Mouse (Mus musculus): Measurements from ENCODE around the gene Ets2.
"Not testable (repeated sequence)": the region's sequence is repeated elsewhere in the genome, so short reads cannot be mapped to it uniquely, and the experiment has no call there.

The Ets2 gene

DNA sequence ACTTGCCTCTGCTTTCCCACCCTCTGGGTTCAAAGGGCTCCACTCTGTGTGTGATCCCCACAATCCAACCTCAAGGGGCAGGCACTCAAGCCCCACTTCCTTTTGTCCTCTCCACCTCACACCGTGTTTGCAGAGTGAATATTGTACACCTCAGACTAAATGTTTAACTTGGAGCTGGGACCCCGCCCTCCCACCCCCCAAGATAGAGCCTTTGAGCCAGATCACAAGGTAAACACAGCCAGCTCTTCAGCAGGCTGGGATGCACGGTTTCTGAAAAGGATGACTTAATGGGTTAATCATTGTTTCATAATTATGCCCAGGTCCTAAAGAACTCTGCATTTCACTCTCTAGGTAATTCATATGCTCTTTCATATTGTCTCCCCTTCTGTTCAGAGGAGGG is 2.2 kb upstream of the Ets2 start:
- DNase-seq (ENCODE audit: extremely low spot score), result no peak

DNA sequence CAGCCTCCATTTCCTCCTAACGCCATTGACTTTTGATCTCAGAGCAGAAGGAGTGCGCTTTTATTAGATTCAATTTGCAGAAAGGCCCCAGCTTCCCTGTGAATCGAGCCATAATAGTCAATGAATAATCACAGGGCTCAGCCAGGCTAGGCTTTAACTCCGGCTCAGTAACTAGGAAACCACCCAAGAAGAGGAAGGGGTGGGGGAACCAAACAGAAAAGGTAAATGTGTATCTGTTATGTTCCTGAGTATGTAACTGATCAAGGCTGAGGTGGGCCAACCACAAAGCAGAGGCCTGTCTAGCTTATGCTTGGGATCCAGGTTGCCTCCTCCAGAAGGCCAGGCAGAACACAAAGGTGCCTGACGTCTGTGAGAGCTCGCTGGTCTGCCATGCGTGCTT is 1.7 kb upstream of the Ets2 start:
- DNase-seq (ENCODE audit: extremely low spot score), result no peak

DNA sequence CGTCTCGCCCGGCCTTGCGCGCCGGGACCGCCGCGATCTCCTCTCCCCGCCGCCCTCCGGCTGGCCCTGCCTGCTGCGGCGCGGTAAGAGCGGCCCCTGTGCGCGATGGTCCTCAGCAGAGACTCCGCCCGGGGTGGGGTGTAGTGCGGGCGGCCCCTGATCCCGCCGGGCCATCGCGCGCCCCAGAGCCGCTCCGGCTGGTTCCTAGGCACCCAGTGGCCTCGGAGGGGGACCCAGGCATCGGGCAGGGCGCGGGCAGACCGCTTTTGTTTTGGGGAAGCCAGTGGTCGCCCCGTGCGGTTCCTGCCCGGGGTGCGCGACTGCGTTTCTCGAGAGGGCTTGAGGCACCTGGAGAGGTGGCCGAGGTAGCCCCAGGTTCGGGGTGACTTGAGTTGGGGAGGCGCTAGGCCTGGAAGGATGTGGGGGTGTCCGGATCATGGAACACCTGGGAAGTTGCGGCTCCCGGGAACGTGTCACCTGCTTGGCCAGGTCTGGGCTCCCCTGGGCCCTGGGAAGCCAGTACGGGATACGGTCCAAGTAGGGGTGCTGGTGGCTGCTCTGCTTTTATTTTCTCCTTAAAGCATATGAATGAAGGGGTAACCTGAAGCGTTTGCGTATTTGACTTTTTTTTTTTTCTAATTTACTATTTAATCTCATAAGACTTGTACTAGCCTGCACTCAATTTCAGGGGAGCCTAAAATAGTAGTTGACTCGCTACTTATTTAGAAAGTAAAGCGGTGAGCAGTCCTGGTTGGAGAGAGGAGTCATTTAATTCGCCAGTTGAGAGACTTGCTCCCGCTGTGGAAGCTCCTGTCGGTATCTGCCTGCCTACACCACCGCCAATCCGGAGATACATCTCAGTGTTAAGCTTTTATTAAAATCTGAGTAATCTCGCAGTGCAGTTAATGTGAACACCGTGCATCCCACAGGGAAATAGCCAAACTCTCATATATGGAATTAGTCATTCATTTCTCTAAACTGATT is 979 bp downstream of the Ets2 start:
- DNase-seq (ENCODE audit: extremely low spot score), result no peak

DNA sequence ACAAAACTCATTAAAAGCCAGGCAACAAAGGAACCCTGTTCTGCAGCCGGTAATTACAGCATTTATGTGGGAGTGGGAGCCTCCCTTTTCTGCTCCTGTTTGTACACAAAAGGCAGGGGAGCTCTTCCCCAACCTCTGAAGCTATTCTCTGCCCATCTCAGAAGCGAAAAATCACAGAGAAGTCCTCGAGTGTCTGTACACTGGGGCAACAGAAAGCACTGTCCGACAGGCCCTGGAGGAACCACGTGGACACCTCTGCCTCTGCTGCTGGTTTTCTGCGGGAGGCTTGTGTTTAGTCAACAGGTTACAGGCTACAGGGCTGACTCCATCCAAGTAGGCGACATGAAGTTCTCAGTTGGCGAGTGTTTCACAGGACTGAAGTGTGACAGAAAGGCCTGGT is 2.1 kb downstream of the Ets2 start:
- DNase-seq (ENCODE audit: extremely low spot score), result no peak

DNA sequence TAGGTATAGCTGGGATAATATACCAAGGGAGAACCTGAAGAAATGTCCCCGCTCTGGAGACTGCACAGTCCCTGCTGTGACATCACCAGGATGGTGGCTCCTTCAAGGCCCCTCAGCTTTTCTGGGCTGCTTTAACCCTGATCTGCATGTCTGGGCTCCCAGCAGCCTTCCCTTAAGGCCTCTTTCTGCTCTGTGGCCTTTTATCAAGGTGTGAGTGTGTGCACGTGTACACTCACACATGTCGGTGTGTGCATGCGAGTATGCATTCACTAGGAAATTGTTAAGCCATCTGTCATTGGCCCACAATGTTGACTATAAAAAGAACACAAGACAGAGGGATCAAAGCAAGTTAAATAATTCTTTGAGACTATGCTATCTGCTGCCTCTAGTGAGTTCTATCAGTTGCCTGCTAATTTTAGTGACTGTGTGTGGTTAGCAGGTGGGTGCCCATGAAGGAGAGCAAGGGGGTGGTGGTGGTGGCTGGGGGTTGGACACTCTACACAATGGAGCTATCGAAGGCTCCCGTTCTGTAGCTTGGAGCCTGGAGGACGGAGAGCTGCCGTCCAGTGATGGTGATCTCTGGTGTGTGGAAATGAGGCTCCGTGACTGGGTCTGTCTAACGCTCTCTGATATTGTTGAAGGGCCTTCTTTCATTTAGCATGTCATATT is 2.9 kb downstream of the Ets2 start:
- DNase-seq (ENCODE audit: extremely low spot score), result no peak

DNA sequence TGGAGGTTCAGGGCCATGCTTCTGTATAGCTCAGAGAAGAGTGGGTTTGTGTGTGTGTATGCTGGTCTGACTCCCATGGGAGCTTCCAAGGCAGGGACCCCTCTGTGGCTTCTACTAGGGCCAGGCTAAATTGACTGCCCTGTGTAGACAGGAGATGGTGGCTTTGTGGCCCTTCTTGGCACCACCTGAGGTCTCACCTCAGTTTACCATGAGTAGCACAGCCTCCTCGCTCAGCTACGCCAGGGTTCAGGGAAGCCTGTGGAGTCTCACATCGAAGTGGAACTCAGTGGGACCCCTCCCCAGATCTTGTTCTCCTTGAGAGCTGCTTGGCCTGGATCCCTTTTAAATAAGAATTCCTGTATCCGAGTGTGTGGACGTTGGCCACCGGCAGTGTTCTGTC is 3.9 kb downstream of the Ets2 start:
- no peak for DNase-seq (ENCODE audit: extremely low spot score)

DNA sequence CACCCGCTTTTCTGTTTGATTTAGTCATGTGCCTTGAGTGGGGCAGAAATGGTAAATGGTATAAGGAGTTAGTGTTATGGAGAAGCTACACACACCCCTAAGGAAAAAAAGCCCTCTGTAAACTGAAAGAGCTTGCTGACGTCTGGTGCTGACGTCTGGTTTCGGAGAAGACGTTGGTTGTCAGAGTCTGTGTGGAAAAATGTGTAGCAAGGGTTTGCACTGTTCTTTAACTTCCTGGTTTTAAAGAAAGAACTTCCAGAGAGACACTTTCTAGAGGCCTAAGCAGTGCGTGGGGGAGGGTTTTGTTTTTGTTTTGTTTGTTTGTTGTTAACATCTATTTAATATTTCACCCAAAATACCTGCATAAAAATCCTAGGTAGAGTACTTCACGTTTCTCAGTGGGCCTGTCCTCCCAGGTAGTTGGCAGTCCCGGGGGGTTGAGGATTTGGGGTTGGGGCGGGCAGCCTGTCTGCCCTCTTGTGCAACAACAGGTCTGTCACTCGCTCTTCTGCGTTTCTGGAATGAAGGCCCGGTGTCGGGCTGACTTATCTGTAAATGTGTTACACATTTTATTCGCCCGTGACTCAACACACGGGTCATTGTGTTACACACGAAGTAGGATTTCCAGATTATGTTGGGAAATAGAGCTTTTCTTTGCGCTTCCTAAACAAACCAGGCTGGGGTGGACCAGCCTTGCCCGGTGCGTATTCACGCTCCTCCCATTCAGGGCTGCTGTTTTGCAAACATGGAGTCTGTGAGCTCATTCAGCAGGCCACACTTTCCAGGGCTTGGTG is 6.5 kb downstream of the Ets2 start:
- no peak for DNase-seq (ENCODE audit: extremely low spot score)

DNA sequence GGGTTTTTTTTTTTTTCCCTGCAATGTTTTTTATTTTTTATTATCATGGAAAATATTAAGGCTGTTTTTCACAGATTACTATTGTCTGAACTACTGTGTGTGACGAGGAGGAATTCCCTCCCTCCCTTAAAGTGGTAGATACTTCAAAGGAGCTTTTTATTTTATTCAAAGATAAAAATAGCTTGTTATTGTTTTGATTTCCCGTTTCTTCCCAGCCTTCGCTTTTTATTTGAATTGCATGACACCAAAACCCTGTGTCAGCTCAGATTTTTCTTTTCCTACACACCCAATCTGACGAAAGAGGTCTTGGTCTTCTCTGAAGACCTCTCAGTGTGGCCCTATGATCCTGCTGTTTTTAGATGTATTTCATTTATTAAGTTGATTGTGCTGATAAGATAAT is 7.3 kb downstream of the Ets2 start:
- no peak for DNase-seq (ENCODE audit: extremely low spot score)

DNA sequence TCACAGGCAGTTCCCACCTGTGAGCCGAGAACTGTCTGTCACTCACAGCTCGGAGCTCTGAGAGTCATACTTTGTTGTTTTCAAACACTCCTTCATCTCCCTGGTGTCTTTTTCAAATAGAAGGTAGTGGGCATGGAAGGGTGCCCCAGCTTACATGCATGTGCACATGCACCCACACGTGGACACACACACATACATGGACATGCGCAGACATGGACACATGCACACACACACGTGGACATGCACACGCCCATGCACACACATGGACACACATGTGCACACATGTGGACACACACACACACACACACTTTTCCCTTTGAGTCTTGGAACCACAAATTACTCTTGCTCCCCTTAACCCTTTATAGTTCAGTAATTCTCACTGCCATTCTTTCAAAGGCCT is 8.3 kb downstream of the Ets2 start:
- no peak for DNase-seq (ENCODE audit: extremely low spot score)

DNA sequence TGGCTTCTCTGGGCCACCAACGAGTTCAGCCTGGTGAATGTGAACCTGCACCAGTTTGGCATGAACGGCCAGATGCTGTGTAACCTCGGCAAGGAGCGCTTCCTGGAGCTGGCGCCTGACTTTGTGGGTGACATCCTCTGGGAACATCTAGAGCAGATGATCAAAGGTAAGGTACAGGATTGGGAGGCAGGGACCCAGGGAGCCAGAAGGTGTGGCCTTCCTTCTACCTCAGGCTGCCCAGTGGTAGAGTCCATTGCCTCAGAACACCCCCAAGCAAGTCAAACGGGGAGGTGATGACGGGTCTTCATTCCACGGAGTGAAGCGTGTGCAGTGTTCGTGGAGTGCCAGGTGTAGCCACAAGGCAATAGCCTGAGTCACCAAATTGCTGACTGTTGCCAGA is 10.2 kb downstream of the Ets2 start:
- DNase-seq (ENCODE audit: extremely low spot score), result no peak

DNA sequence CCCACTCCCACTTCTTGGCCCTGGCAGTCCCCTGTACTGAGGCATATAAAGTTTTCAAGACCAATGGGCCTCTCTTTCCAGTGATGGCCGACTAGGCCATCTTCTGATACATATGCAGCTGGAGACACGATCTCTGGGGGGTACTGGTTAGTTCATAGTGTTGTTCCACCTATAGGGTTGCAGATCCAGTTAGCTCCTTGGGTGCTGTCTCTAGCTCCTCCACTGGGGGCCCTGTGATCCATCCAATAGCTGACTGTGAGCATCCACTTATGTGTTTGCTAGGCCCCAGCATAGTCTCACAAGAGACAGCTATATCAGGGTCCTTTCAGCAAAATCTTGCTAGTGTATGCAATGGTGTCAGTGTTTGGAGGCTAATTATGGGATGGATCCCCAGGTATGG is 11.2 kb downstream of the Ets2 start:
- DNase-seq (ENCODE audit: extremely low spot score), result not testable (repeated sequence)

DNA sequence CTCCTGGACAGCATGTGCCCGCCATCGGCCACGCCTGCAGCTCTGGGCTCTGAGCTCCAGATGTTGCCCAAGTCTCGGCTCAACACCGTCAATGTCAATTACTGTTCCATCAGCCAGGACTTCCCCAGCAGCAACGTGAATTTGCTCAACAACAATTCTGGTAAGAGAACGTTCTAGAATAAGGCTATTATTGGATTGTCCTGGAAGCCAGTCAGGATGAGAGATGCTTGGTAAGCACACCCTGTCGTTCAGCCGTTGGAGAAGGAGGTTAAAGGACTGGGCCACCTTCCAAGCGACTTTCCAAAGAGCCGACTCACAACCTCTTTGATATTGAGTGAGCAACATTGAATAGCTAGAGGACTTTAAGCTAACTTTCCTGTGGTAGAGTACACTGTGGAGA is 13.2 kb downstream of the Ets2 start:
- no peak for DNase-seq (ENCODE audit: extremely low spot score)

DNA sequence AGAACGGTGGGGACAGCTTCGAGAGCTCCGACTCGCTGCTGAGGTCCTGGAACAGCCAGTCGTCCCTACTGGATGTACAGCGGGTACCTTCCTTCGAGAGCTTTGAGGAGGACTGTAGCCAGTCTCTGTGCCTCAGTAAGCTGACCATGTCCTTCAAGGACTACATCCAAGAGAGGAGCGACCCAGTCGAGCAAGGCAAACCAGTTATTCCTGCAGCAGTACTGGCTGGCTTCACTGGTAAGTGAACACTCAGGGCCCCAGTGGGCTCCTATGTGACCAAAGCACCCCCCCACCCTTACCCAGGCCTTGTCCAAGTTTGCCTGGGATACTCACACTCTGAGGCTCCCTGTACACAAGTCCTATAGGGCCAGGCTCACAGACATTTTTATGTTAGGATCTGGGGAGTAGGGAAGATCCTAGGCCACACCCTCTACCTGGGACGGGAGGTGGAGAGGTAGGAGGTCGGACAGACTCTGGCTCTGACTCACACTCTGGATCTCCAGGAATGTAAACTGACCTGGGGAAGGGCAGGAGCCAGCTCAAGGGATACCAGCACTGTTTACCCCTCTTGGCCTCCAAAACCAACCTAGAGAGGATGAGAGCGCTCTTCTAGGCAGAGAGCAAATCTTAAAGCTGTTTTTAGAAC is 14.3 kb downstream of the Ets2 start:
- DNase-seq (ENCODE audit: extremely low spot score), result no peak

DNA sequence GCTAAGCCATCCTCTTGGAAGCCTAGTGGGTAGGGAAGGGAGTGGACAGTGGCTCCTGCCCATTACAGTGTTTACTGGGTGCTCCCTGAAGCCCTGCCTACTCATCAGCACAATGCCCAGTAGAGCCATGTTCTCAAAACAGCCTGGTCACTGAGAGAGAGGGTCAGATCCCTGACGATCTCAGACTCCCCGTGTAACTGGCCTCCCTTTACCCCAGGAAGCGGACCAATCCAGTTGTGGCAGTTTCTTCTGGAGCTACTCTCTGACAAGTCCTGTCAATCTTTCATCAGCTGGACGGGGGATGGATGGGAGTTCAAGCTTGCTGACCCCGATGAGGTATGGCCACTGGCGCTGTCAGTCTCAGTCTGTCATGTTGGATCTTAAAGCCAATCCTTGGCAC is 15.8 kb downstream of the Ets2 start:
- DNase-seq (ENCODE audit: extremely low spot score), result no peak

DNA sequence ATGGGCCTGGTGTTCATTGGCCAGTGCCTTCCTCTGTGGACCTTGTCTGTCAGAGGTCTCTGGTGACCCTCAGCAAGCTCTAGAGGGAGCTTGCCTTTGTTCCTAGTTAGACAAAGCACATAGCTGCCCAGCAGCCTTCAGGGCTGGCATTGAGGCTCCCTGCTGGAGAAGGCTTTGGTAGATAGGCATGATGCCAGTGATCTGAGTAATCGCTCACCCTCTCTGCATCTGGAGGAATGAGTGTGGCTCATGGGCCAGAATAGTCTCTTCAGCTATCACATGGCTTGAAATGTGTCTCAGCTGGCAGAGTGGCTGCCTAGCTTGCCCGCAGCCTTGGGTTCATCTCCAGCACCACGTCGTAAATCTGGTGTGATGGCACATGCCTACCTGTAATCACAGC is 16.2 kb downstream of the Ets2 start:
- no peak for DNase-seq (ENCODE audit: extremely low spot score)

DNA sequence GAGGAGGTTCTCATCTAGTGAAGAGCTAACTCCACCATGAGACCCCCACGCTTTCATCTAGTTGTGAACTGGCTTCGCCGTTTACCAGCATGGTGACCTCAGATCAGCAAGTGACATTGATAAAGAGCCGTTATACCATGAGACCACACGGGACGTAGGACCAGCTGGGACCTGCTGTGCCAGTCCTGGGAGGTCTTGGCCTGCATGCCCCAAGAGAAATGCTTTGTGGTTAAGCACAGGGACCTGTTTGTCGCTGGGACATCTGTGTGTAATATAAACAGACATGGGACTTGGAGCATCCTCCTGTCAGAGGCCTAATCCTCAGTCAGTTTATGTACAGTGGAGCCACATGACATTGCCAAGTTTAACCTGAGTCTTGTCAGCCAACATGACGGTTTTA is 18.7 kb downstream of the Ets2 start:
- no peak for DNase-seq (ENCODE audit: extremely low spot score)

DNA sequence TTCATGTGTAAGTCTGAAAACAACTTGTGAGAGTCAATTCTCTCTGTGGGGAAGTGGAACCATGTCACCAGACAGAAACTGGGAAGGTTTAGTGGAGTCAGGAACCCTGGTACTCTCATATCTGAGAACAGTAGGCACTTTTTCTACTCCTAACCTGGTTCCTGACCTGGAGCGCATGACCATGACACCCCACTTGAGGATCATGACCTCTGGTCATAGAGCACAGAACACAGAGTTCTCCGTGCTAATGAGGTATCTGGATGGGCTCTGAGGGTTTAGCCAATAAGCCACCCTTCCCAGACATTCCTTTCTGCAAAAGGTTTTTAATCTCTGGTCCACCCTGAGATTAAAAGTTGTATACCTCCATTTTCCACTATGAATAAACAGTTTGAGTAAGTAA is 22.4 kb downstream of the Ets2 start:
- no peak for DNase-seq (ENCODE audit: extremely low spot score)

DNA sequence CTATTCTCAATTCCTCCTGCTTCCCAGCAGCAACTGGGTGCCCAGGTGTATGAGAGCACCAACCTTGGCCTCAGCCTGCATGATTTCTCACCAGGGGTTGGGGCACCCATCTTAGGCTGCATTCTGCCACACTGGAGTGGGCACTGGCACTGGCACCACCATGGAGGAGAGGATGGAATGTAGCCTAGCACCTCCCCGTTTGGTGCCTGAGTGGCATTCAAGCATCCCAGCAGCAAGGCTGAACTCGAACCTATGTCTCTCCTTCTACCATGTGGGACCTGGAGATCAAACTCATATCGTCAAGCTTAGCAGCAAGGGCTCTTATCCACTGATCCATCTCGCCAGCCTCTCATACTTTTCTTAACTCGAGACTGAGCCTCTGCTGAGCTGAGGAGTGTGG is 22.9 kb downstream of the Ets2 start:
- DNase-seq (ENCODE audit: extremely low spot score), result no peak

DNA sequence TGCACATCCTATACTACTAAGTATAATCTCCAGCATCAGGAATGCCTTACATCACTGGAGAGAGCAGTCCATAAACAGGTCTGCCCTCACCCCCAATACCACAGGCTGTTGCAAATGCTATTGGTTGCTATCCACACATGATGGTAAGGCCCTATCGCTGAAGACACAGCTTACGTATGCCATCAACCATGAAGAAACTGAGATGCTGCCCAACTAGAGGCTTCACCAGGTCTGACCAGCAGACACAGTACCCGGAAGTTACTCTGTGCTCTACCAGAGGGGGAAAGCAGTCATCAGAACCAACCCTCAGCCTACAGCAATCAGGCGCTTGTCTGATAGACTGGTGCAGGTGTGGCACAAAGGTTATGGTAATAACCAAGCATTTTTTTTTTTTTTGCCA is 24.9 kb downstream of the Ets2 start:
- DNase-seq (ENCODE audit: extremely low spot score), result no peak

DNA sequence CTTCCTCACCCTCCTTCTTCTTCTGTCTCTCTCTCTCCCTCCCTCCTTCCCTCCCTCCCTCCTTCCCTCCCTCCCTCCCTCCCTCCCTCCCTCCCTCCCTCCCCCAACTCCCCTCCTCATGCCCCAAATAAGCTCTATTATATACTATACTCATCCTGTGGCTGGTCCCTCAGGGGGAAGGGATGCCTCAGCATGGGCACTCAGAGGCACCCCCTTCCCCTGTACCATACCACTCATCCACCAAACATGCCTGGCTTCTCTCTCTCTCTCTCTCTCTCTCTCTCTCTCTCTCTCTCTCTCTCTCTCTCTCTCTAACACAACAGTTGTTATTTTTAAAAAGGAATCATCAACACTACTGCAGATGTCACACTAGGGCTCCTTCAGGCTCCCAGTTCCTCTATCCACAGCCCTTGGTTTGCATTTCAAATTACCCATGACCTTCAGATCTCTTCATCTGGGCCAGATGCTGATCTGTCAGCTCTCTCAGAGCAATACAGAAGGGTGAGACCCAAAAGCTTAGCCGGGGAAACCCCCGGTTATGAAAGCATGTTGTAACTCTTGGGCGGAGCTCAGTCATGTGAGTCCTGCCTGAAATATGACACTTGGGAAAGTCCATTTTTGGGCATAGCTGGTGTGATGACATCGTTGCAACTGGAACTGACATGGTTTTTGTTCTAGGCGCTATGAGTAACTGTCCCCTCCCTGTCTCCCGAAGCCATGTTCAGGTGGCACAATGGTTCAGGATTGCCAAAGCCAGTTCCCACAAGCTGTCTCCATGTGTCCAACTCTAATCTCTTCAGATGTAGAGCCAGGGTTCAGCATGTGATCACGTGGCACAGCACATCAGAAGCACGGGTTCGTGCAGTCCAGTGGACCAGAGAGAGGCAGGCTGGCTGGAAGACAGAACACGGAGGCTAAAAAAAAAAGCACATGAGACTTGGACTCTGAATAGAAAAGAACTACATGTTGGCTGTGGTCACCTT is 26.9 kb downstream of the Ets2 start:
- no peak for DNase-seq (ENCODE audit: extremely low spot score)

DNA sequence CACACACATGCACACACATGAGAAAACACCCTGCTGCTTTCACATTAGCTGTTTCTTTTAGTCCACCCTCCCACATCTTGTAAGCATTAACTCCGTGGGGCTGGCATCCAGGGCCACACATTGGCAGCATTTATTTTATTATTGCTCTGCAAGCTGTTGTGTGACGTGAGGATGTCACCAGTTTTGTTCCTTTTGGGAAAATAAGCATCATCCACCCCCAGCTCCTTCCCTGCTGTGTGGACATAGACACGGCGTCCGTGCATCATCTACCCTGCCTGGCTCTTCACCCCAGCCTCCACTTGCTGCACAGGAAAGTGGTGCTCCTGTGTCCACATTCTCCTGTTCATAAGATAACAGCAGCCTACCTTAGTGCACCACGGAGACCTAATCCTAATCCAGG is 27.9 kb downstream of the Ets2 start:
- DNase-seq (ENCODE audit: extremely low spot score), result no peak

Measured in embryo, embryonic 9.5 days (tissue).